Mouse (Mus musculus) thymus, adult 2 months (tissue): ENCODE results near the gene Sstr4.

Source experiments
- CTCF ChIP-seq: fragments of 200-500 bp; IDR thresholded peaks from 2 replicates; pipeline ENCODE4 v1.5.1; 2012; ENCODE audit warnings: mild to moderate bottlenecking, control low read depth, low read length, moderate library complexity, borderline replicate concordance; ENCODE audit not compliant: control insufficient read depth, poor library complexity, insufficient read depth; ENCODE audit errors: extremely low read depth
- POLR2A ChIP-seq: fragments of 200-500 bp; IDR thresholded peaks from 2 replicates; pipeline ENCODE4 v1.6.1; 2012; ENCODE audit warnings: mild to moderate bottlenecking, low read length, control low read depth, moderate library complexity; ENCODE audit not compliant: control insufficient read depth, poor library complexity, insufficient read depth; ENCODE audit errors: extremely low read depth

DNA sequence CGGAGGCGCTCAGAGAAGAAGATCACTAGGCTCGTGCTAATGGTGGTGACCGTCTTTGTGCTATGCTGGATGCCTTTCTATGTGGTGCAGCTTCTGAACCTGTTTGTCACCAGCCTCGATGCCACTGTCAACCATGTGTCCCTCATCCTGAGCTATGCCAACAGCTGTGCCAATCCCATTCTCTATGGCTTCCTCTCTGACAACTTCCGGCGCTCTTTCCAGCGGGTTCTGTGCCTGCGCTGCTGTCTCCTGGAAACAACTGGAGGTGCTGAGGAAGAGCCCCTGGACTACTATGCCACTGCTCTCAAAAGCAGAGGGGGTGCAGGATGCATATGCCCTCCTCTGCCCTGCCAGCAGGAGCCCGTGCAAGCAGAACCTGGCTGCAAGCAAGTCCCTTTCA lies 1.1 kb downstream of the Sstr4 start:
- TF ChIP-seq CTCF: no peak
- no peak for TF ChIP-seq POLR2A
